Mouse (Mus musculus) megakaryocyte, embryonic 14.5 days (primary cell): ENCODE measurements around the gene Nfya.

ENCODE experiments used
- FLI1 ChIP-seq: IDR thresholded peaks from 2 replicates; pipeline ENCODE4 v1.6.1; 2012; ENCODE audit warnings: low read length, inconsistent platforms, mixed read lengths
- GATA1 ChIP-seq: IDR thresholded peaks from 3 replicates; pipeline ENCODE4 v1.6.1; 2012; ENCODE audit warnings: mixed read lengths, low read length, inconsistent platforms, borderline replicate concordance

DNA sequence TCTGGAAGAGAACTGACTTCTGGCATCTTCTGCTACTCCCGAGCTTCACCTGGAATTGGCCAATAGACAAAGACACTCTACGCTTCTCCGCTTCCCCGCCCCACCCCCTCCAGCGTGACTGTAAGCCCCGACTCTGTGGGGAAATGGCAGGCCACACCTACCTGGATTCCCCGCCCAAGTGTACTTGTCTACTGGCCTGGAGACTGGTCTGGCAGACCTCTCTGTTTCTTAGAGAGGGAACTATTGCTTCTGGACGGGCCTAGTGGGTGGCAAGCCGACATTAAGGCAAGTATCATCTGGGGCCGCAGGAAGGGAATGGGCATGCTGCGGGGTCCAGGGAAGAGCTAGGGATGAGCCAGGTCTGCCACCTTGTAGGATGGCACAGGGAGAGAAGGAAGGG is 45.0 kb upstream of the Nfya start, which contains the start of gene Unc5cl:
- TF ChIP-seq GATA1 (no peak), FLI1 (no peak)
